17 mouse cellular contexts compared by ENCODE assay signal in genomic region chr10:78127046-78127870, GRCm38 (mm10). TPM values are rescaled to one million over a fixed set of nuclear protein-coding genes. Genes with fewer than 3 reads are reported as not detected.
DNase-seq lines count a peak whose midpoint lies in the region; ATAC-seq and TF ChIP-seq lines count a peak whose summit lies in the region.
"Had no signal": no experiment of that assay in that cellular context is flagged by ENCODE, and none has a peak within 500 bp of the region (broad histone marks: within the 10 kb centered on the region; RNA-seq: fewer than 3 reads in every experiment).

No protein-coding gene starts in this region.

- peak; percentile 30; the same call in 1 of the 2 replicates for ATAC-seq in hindbrain, embryonic 15.5 days (ENCODE audit: low FRiP score, low read depth)
- ATAC-seq in liver, embryonic 12.5 days, result no peak
- ATAC-seq in stomach, embryonic 16.5 days (ENCODE audit: insufficient read depth, low FRiP score), result no peak
- ATAC-seq: inflammation-experienced regulatory T-cells, adult 6 months had no signal

- H3K4me1 ChIP-seq in hindbrain, embryonic 15.5 days (replicated peaks), result peaks cover 5% of the 10 kb centered on the region; the same call in 1 of the 2 replicates
- H3K4me1 ChIP-seq in hindbrain, embryonic 10.5 days (replicated peaks), result no peaks in the 10 kb centered on the region
- H3K4me1 ChIP-seq in liver, adult 2 months (ENCODE audit: control insufficient read depth, insufficient read depth, low read length), result no peaks in the 10 kb centered on the region; the same call in 1 of the 2 replicates
- peaks cover 5% of the 10 kb centered on the region; the same call in 1 of the 2 replicates for H3K4me1 ChIP-seq in liver, embryonic 12.5 days
- peaks cover 5% of the 10 kb centered on the region; the same call in 1 of the 2 replicates for H3K4me1 ChIP-seq in stomach, embryonic 16.5 days (ENCODE audit: control insufficient read depth, insufficient read depth, low read length)
- H3K4me1 ChIP-seq: neural tube, embryonic 12.5 days had no signal

- no peaks in the 10 kb centered on the region for H3K27me3 ChIP-seq in hindbrain, embryonic 15.5 days
- H3K27me3 ChIP-seq in hindbrain, embryonic 10.5 days (ENCODE audit: insufficient read depth, poor library complexity, severe bottlenecking), result no peaks in the 10 kb centered on the region
- H3K27me3 ChIP-seq in liver, adult 2 months (ENCODE audit: control insufficient read depth, insufficient read depth, low read length), result no peaks in the 10 kb centered on the region
- H3K27me3 ChIP-seq in liver, embryonic 12.5 days (replicated peaks), result peaks cover 17% of the 10 kb centered on the region
- H3K27me3 ChIP-seq in stomach, embryonic 16.5 days (ENCODE audit: control insufficient read depth, insufficient read depth, low read length), result no peaks in the 10 kb centered on the region
- H3K27me3 ChIP-seq: limb, embryonic 15.5 days; lung, embryonic 15.5 days; neural tube, embryonic 12.5 days had no signal

- no peak for TF ChIP-seq POLR2A in liver, adult 2 months (IDR thresholded peaks at IDR 0.05; ENCODE audit: extremely low read depth, insufficient read depth, low read length)

- no peak overlapping the region for H3K4me2 ChIP-seq in hindbrain, embryonic 15.5 days
- H3K4me2 ChIP-seq in liver, embryonic 12.5 days, result no peak overlapping the region
- no peak overlapping the region for H3K4me2 ChIP-seq in stomach, embryonic 16.5 days (ENCODE audit: low read depth, low read length)
- H3K4me2 ChIP-seq: limb, embryonic 15.5 days; lung, embryonic 15.5 days; neural tube, embryonic 12.5 days had no signal

- H3K36me3 ChIP-seq in hindbrain, embryonic 15.5 days, result no peaks in the 10 kb centered on the region
- H3K36me3 ChIP-seq in hindbrain, embryonic 10.5 days, result no peaks in the 10 kb centered on the region
- no peaks in the 10 kb centered on the region for H3K36me3 ChIP-seq in liver, adult 2 months (ENCODE audit: control insufficient read depth, insufficient read depth, low read length)
- H3K36me3 ChIP-seq in liver, embryonic 12.5 days, result no peaks in the 10 kb centered on the region
- no peaks in the 10 kb centered on the region for H3K36me3 ChIP-seq in stomach, embryonic 16.5 days (ENCODE audit: control insufficient read depth, insufficient read depth, low read length)
- H3K36me3 ChIP-seq: limb, embryonic 15.5 days; lung, embryonic 15.5 days; neural tube, embryonic 12.5 days had no signal

- H3K4me3 ChIP-seq in gastrocnemius, adult 2 months, result no peak overlapping the region
- H3K4me3 ChIP-seq in hindbrain, embryonic 15.5 days, result no peak overlapping the region
- no peak overlapping the region for H3K4me3 ChIP-seq in hindbrain, embryonic 10.5 days
- H3K4me3 ChIP-seq in liver, adult 2 months (ENCODE audit: insufficient read depth, low read depth, low read length), result no peak overlapping the region
- H3K4me3 ChIP-seq in liver, embryonic 12.5 days, result no peak overlapping the region
- no peak overlapping the region for H3K4me3 ChIP-seq in stomach, embryonic 16.5 days (replicated peaks; ENCODE audit: low read length)
- H3K4me3 ChIP-seq: limb, embryonic 15.5 days; lung, embryonic 15.5 days; neural tube, embryonic 12.5 days had no signal

- 66% methylated on average over 9 of the region's 9 CpGs for WGBS in hindbrain, embryonic 15.5 days
- 79% methylated on average over 9 of the region's 9 CpGs for whole genome bisulfite sequencing in hindbrain, embryonic 10.5 days
- WGBS in liver, adult 2 months, result 78% methylated on average over 9 of the region's 9 CpGs
- WGBS in liver, embryonic 12.5 days (ENCODE audit: insufficient replicate concordance), result 56% methylated on average over 9 of the region's 9 CpGs
- 72% methylated on average over 9 of the region's 9 CpGs for WGBS in stomach, embryonic 16.5 days

- no peak overlapping the region for H3K9ac ChIP-seq in hindbrain, embryonic 15.5 days
- no peak overlapping the region for H3K9ac ChIP-seq in liver, adult 2 months (ENCODE audit: low read depth, low read length)
- no peak overlapping the region for H3K9ac ChIP-seq in liver, embryonic 12.5 days
- no peak overlapping the region for H3K9ac ChIP-seq in stomach, embryonic 16.5 days (ENCODE audit: low read length)
- H3K9ac ChIP-seq: limb, embryonic 15.5 days; lung, embryonic 15.5 days; neural tube, embryonic 12.5 days had no signal

- intact Hi-C loops in gastrocnemius, adult 2 months (cut with DNase I), result no loop called here

- H3K27ac ChIP-seq in gastrocnemius, adult 2 months, result peak overlapping the region; percentile 64
- H3K27ac ChIP-seq in hindbrain, embryonic 15.5 days (replicated peaks), result no peak overlapping the region
- no peak overlapping the region for H3K27ac ChIP-seq in hindbrain, embryonic 10.5 days
- H3K27ac ChIP-seq in liver, adult 2 months (replicated peaks; ENCODE audit: insufficient read depth, low read depth, low read length), result 0 out of 2 replicates have a peak overlapping the region, but pooled peaks have one; percentile 22
- no peak overlapping the region for H3K27ac ChIP-seq in liver, embryonic 12.5 days
- peak overlapping the region; percentile 27; the same call in 1 of the 2 replicates for H3K27ac ChIP-seq in stomach, embryonic 16.5 days (ENCODE audit: low read length)
- H3K27ac ChIP-seq: limb, embryonic 15.5 days; lung, embryonic 15.5 days; neural tube, embryonic 12.5 days had no signal

- TF ChIP-seq CTCF in gastrocnemius, adult 2 months (IDR thresholded peaks at IDR 0.05), result no peak
- TF ChIP-seq CTCF in liver, adult 2 months (IDR thresholded peaks at IDR 0.05; ENCODE audit: low read depth, low read length), result no peak

- DNase-seq in gastrocnemius, adult 2 months, result no peak
- no peak for DNase-seq in gastrocnemius, postnatal 25 days
- DNase-seq in hindbrain, embryonic 10.5 days (ENCODE audit: low spot score), result no peak
- DNase-seq in liver, adult 2 months (ENCODE audit: extremely low read depth, low read depth, low spot score), result no peak
- DNase-seq: adrenal gland, postnatal 25 days; B cell, adult 2 months; cerebellum, adult 18-20 months; cerebellum, postnatal 36 days; gastrocnemius, postnatal 14 days; spleen, adult 18-20 months had no signal

- no peaks in the 10 kb centered on the region for H3K79me2 ChIP-seq in liver, adult 2 months (ENCODE audit: control insufficient read depth, insufficient read depth, low read length)

- no peaks in the 10 kb centered on the region for H3K9me3 ChIP-seq in hindbrain, embryonic 15.5 days
- no peaks in the 10 kb centered on the region for H3K9me3 ChIP-seq in hindbrain, embryonic 10.5 days
- H3K9me3 ChIP-seq in liver, embryonic 12.5 days (replicated peaks), result no peaks in the 10 kb centered on the region
- no peaks in the 10 kb centered on the region for H3K9me3 ChIP-seq in stomach, embryonic 16.5 days (replicated peaks; ENCODE audit: control insufficient read depth, low read length)
- H3K9me3 ChIP-seq: limb, embryonic 15.5 days; lung, embryonic 15.5 days; neural tube, embryonic 12.5 days had no signal

RNA-seq across cellular contexts. Expression of gene D10Jhu81e, which starts 42.3 kb away (rescaled TPM):
- 100 to 1,000 TPM; 231 to 289 TPM for total RNA-seq in gastrocnemius, adult 2 months (2021)
- 100 to 1,000 TPM; 225 to 235 TPM for total RNA-seq in gastrocnemius, postnatal 25 days (2021)
- 27.7 and 29.9 TPM in 2 replicates for polyA plus RNA-seq in hindbrain, embryonic 15.5 days (2015; fragmentation: Nextera tagmentation; extraction: Ambion mirVana)
- 17.1 and 28.7 TPM in 2 replicates for polyA plus RNA-seq in hindbrain, embryonic 10.5 days (2016; fragmentation: Nextera tagmentation; extraction: Ambion mirVana)
- total RNA-seq in liver, adult 2 months (2014; rRNA removed), result 143 and 150 TPM in 2 replicates
- 267 and 274 TPM in 2 replicates for polyA plus RNA-seq in liver, adult 2 months (2012; rRNA removed)
- polyA plus RNA-seq in liver, embryonic 12.5 days (2016; fragmentation: Nextera tagmentation; extraction: Ambion mirVana), result 17.1 and 19.4 TPM in 2 replicates
- polyA plus RNA-seq in stomach, embryonic 16.5 days (2015; fragmentation: Nextera tagmentation; extraction: Ambion mirVana), result 39.5 and 46.6 TPM in 2 replicates

RNA-seq across cellular contexts. Expression of gene Pwp2, which starts 57.7 kb away (rescaled TPM):
- 10 to 100 TPM; 10.7 to 11.0 TPM for total RNA-seq in gastrocnemius, adult 2 months (2021)
- total RNA-seq in gastrocnemius, postnatal 25 days (2021), result 1 to 10 TPM; 7.6 to 8.3 TPM
- polyA plus RNA-seq in hindbrain, embryonic 15.5 days (2015; fragmentation: Nextera tagmentation; extraction: Ambion mirVana), result 16.6 and 16.8 TPM in 2 replicates
- polyA plus RNA-seq in hindbrain, embryonic 10.5 days (2016; fragmentation: Nextera tagmentation; extraction: Ambion mirVana), result 23.3 and 27.0 TPM in 2 replicates
- total RNA-seq in liver, adult 2 months (2014; rRNA removed), result 5.3 and 7.5 TPM in 2 replicates
- 7.8 and 9.3 TPM in 2 replicates for polyA plus RNA-seq in liver, adult 2 months (2012; rRNA removed)
- polyA plus RNA-seq in liver, embryonic 12.5 days (2016; fragmentation: Nextera tagmentation; extraction: Ambion mirVana), result 23.9 and 25.5 TPM in 2 replicates
- polyA plus RNA-seq in stomach, embryonic 16.5 days (2015; fragmentation: Nextera tagmentation; extraction: Ambion mirVana), result 15.5 and 16.6 TPM in 2 replicates

RNA-seq across cellular contexts. Expression of gene Icosl, which starts 58.2 kb away (rescaled TPM):
- total RNA-seq in gastrocnemius, adult 2 months (2021), result 1 to 10 TPM; 1.3 to 1.8 TPM
- 1 to 10 TPM; 1.3 to 1.7 TPM for total RNA-seq in gastrocnemius, postnatal 25 days (2021)
- polyA plus RNA-seq in hindbrain, embryonic 15.5 days (2015; fragmentation: Nextera tagmentation; extraction: Ambion mirVana), result 0.71 and 0.96 TPM in 2 replicates
- polyA plus RNA-seq in hindbrain, embryonic 10.5 days (2016; fragmentation: Nextera tagmentation; extraction: Ambion mirVana), result 2.2 and 2.9 TPM in 2 replicates
- total RNA-seq in liver, adult 2 months (2014; rRNA removed), result 0.55 and 0.81 TPM in 2 replicates
- 0.32 and 0.95 TPM in 2 replicates for polyA plus RNA-seq in liver, adult 2 months (2012; rRNA removed)
- polyA plus RNA-seq in liver, embryonic 12.5 days (2016; fragmentation: Nextera tagmentation; extraction: Ambion mirVana), result 2.9 and 3.2 TPM in 2 replicates
- polyA plus RNA-seq in stomach, embryonic 16.5 days (2015; fragmentation: Nextera tagmentation; extraction: Ambion mirVana), result 7.1 and 7.6 TPM in 2 replicates

Comparison
In these comparisons a context has a peak if more than half of its experiments do, and no peak if none do; other contexts are left out.
1. H3K27ac ChIP-seq: peak in gastrocnemius, adult 2 months (single experiment), liver, adult 2 months (single experiment) and stomach, embryonic 16.5 days (single experiment); none in hindbrain, embryonic 15.5 days (single experiment), hindbrain, embryonic 10.5 days (single experiment) and liver, embryonic 12.5 days (single experiment).